Mouse (Mus musculus) G1E-ER4 (cell line): Measurements from ENCODE around the gene Tmem163. TPM values are rescaled to one million over a fixed set of nuclear protein-coding genes. Genes with fewer than 3 reads are reported as not detected.

ENCODE experiments used
- GATA1 ChIP-seq: IDR thresholded peaks from one replicate; pipeline ENCODE4 v1.8.0; 2012; ENCODE audit warnings: low read length, inconsistent platforms
- polyA plus RNA-seq: library from polyadenylated mRNA; stranded (reverse); fragments of >175 nt; gene quantifications from 2 replicates; pipeline ENCODE4 v1.2.3, GENCODE M21; 2012

Gene Tmem163
- polyA plus RNA-seq, 1 experiment = not detected

DNA sequence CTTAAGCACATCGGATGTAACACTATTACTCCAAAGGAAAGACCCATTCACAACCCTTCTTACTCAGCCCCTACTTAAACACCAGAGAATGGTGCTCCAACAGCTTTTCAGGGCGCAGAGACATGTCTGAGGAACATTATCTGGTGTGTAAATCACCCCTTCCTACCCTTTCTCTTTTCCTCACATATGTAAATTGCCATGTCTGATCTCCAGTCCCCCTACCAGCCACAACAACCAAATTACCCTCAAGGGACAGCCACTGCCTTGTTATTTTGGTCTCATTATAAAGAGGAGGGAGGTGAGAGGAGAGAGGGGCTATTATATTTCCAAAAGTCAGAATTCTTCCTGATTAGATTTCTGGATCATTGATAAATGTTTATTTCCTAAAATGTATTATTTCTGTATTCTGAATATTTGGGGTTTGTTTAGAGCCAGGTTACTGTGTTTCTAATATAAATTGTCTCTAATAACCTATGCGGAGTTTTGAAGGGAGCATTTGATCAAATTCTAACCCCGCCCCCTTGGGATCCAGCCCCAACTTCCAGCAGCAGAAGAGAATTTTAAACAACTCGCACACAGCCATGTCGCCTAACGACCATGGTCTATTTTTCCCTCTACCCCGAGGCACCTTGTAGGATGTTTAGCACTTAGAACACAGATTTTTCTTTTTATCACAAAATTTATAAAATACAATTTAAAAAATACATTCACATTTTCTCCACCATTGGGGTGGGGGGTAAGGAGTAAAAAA lies 12.1 kb downstream of the Tmem163 start:
- no peak for TF ChIP-seq GATA1

DNA sequence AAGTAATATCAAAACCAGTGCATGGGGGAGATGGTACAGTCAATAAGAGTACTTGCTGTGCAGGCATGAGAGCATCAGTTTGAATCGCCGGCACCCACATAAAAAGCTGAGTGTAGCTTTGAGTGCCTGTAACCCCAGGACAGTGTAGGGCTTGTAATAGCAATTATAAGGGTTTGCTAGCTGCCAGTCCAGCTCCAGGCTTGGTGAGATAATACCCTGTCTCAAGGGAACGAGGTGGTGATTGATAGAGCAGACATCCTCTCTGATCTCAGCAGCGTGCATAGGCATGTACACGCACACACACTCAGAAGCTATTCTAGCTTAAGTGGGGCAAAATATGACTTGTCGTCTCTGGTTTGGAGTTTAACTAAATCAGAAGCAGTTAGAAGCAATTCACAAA lies 13.1 kb downstream of the Tmem163 start:
- no peak for TF ChIP-seq GATA1

DNA sequence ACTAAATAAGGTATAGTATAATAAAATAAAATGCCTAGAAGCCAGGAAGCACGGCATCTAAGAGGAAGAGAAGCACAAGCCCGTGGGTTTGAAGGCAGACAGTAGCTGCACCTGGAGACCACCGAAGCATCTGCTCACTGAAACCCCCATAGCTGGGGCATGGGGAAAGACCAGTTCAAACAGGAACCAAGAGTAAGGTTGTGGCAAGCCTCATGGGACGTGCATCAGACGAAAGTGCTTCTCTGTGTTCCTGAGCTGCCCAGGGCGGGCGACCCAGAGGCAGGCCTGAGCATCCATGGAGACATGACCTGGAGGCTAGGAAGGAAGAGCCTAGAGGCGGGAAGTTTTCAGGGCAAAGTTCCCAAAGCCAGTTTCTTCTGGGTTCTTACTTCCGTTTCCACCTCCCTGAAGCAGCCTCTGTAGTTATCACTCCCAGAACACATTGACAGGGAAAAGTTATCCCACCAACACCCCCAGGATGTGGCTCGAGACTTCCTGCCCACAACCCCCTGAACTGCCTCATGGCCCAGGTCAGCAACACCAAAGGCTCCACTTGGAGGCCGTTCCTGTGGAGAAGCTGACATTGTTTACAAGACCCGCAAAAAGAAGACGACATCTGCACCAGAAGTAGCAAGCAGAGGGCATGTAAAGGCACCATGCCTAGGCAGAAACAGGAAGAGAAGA lies 16.8 kb downstream of the Tmem163 start:
- TF ChIP-seq GATA1 = no peak

DNA sequence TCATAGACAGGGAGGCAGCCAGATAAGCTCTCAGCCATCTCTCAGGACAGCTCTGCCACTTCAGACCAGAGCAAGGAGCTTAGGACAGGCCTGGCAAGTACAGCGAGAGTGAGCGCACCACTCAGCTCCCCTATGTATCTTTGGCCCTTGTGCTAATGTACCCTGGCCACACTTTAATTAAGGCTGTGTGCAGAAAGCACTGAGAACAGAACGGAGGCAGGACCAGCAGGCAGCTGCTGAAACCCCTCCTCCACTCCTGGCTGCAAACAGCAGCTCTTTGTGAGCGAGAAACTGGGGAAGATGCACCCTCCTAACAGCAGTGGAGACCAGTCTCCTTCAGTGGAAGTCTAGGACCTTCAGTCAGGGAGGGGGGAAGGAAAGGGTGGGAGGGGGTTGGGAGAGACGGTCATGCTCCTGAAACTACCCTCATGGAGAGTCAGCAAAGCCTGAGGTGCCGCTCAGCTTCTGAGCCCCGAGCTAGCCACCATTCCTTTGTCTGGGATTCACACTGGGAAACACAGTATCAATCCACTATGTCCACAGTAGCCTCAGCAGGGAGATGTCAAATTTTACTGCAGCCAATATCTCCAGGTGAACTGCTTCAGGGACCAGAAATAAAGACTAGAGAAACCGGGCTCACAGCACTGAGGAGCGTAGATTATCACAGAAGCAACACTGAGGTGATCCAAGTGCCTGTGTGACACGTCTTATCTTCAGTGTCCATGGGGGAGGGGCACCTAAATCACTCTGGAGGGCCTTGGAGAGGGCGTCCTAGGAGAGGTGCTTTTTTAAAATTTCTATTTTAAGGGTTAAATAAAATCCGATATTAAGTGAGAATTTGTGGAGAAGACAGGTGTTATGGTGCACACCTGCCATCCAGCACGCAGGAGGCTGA lies 18.0 kb downstream of the Tmem163 start:
- no peak for TF ChIP-seq GATA1

DNA sequence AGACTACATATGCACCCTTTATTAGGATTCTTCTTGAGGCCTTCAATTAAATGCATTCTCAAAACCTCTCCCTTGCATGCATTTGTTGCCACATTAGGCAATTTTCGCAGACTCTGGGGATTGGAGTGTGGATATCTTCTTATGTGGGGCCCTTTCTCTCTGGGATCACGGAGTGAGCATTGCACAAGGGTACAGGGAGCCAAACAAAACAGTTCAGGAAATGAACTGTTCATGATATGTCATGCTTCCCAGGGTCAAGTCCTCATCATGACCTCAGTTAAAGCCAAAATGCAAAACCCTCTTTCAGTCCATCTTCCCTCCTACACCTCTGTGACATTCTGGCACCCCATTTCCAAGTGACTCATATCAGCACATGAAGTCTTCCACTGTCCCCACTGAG lies 27.8 kb downstream of the Tmem163 start:
- TF ChIP-seq GATA1 = no peak

DNA sequence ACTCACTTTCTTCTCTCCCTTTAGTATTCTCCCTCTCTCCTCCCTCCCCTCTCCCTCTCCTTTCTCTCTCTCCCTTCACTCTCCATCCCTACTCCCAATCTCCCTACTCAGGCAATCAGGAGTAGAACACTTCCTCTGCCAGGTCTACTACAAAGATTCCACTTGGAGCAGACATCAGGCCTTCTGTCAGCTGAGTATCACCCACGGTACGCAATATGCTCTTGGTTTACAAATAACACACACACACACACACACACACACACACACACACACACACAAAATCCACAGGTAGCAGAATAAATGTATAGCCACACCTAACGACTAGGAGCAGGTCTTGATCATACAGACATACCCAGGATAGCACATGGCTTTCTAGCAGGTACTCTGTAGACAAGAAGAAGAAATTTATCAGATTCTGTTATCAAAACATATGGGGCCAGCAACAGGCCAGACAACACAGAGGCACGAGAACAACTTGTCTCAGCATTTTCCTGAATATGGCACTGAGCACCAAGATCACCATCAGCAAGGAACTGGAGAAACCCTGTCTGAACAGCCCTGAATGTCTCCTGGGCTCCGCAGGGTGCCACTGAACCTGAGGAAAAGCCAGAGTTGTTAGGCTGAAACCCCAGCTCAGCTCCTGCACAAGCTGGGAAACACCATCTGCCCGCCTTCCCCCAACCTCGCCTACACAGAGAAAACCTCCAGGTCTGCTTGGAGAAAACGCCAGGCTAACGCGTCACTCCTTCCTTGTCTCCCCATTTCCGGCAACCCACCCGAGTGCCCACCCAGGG lies 36.2 kb downstream of the Tmem163 start:
- no peak for TF ChIP-seq GATA1

DNA sequence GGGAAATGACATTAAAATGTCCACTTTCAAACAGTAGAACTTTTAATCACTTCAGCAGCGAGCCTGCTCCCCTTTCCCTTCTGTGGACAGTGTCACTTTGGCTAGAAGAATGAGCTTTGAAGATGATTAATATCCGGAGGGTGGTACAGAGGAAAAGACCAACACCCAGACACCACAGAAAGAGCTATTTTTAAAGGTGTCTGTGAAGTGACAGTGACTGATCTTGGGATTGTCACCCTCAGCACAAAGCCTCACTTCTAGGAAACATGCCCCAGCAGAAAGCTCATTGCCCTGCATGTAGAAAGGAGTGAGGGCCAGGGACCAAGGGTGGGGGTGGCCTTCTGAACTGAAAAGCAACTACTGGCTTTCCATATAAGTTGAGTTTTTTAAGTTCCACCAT lies 41.4 kb downstream of the Tmem163 start:
- TF ChIP-seq GATA1 = no peak

DNA sequence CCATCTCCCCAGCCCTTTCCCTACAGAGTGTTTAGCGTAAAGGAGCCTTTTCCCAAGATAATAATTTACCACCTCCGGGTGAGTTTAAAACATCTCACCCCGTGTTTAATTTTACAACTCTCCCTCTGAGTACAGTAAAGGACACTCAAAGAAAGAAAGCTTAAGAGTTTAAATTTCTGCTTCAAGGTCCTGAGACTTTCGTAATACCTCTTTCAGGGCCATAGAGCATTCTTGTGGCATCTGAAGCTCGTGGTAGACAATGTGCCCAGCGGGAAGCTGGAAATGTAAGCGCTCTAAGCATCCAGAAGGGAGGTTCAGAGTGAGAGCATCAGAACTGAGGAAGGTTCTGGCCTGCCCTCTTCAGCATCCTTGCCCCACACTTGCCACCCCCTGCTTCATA lies 52.2 kb downstream of the Tmem163 start:
- no peak for TF ChIP-seq GATA1

DNA sequence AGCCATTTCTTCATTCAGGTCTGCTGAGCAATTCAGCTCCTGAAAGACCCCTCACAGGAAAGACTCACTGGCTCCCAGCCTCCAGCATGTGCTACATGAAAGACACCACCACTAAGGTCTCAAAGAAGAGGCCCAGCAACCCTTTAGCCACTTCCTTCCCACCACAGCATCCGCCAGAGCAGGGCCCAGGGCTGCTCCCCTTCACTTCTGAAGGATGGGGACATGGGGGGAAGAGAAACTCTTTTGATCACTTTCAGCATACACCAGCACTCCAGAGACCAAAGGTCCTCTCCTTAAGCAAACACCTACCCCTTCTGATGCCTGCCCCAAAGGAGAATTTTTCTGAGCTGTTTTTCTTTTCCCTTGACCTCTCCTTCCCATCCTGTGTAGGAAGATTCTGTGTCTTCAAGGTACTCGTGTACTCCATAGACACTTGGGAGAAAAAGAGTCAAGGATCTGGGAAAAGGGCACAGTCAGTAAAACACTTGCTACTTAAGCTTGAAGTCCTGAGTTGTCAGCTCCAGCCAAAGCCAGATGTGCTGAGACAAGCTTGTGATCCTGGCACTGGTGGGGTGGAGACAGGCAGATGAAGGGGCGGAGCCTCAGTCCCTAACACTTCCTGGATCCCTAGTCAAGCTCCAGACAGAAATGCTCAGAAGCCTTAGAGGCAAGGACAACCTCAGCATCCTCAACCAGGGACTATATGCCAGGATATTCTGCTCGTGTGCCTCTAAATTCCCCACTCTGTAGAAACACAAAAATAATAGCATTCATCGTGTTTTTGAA lies 53.6 kb downstream of the Tmem163 start:
- no peak for TF ChIP-seq GATA1

DNA sequence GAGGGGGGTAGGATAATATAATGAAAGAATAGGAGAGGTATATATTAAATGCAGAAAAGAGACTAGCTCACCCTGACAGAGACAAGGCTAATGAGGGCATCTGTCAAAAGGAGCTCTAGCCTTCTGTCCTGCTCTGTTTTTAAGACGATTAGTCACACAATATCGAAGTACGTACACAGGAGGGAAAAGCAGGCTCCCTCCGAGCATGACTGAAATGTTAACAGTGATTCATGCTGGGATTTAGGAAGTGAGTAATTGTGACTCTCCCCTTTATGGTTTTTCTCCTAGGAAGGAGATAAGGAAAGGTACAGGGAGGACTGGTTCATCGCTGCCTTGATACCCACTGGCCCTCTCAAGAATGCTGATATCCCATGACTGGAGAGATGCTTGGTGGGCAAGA lies 57.0 kb downstream of the Tmem163 start:
- TF ChIP-seq GATA1 = no peak

DNA sequence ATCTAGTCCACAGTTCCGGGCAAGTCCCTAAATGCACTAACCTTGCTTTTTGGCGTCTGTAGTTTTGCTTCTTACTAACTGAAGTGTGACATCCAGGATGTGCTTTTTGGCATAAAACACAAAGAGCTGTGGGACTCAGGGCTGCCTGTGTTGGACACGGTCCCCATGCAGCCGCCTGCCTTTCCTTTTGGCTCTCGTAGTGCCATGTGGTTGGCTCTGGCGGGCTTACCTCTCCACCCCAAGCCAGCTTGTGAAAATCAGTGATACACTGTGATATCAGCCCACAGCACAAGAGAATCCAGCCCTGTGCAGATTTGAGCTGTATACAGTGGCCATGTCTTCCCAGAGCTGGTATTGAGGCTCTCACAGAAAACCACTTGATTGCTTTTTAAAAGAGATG lies 60.3 kb downstream of the Tmem163 start:
- no peak for TF ChIP-seq GATA1

DNA sequence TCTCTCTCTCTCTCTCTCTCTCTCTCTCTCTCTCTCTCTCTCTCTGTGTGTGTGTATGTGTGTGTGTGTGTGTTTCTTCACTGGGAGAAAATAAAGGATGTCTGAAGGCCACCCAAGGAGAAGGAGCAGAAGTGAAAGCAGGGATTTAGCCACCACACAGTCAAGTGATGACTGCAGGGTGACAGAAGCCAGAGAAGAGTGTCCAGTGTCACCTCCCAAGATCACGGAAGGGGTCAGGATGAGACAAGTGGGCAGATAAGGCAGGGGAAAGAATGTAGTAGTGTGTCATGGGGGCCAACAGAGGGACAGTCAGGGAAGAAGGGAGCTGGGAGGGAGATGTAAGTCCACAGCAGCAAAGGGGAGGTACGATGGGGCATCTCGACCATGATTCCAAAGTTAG lies 69.0 kb downstream of the Tmem163 start:
- TF ChIP-seq GATA1 = no peak

DNA sequence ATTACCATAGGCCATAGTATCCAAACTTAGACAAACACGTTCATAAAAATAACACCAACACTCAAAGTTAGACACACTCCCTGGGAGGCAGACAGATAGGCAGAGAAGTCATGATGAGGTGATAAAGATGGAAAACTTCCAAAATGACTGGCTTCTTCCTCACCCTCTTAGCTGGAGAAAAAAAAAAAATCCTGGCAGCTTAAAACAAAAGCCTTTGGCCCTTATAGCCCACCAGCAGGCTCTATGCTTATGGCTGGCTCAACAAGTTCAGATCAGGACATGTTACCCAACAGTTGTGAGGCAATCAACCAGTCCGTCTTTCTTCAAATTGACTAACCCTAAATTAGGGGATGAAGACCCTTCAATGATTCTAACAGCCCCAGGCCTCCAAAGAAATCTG lies 69.5 kb downstream of the Tmem163 start:
- no peak for TF ChIP-seq GATA1

DNA sequence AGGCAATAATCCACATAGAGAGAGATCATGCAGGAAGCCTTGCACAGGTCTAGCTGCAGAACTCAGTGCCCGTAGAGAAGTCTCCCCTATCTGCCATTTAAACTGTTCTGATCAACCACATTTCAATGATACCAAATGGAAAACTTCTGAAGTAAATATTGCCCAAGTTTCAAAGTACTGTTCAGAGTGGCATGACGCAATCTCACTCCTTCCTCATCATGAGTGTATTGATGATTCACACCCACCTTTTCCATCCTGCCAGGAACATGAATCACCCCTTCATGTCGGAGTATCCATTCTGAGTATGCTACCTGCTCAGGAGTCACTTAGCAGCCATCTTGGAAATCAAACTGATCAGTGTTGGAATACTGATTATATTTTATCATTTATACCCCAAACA lies 71.0 kb downstream of the Tmem163 start:
- no peak for TF ChIP-seq GATA1
